Mouse (Mus musculus): ENCODE measurements at regions not wholly inside any gene's neighbourhood (a gene's known extent, or its start where the extent isn't known, plus 50 kb on each side); places are given as distances from the start of the nearest gene placed in this dataset.

DNA sequence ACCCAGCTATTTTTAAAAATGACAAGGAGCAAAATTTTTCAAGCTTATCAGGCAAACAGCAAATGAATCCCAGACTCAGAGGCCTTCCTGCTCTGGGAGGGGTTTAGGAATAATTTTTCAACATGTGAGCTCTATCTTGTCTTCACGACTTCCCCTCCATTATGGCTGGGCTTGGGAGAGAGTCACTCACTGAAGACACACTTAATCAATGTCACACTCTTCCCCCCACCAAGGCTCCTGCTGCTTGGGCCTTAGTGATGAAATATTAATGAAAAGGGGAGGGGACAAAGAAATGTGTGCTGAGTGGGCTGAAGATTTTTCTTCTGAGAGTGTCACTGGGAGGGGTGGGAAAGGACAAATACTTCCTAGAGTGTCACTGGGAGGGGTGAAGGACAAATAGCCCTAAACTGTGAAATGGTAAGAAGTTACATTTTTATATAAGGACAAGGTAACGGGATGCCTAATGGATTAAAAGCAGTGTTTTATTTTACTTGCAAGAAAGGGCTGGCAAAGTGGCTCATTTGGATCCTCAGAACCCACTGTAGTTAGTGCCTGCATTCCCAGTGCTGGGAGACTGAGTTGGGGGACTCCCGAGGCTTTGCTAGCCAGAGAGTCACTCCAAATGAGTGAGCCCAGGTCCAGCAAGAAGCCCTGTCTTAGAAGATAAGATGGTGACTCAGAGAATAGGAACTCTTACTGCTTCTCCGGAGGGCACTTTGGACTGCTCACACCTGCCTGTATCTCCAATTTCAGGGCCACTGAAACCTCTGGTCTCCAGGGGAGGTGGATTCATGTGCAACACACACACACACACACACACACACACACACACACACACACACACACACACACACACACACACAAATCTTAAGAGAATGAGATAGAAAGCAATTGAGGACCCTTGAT lies 258.5 kb downstream of the Sox11 start:
- peaks cover 39% of the 10 kb centered on the region for H3K4me1 ChIP-seq
- 15% methylated on average over 4 of the region's 4 CpGs for WGBS
- H3K9me3 ChIP-seq: no peaks in the 10 kb centered on the region
- no peaks in the 10 kb centered on the region for H3K36me3 ChIP-seq (replicated peaks)
- 0 out of 2 replicates have a peak, but pooled peaks have one; percentile 48 for ATAC-seq (replicated peaks)
- no peak overlapping the region; the same call in 1 of the 2 replicates for H3K9ac ChIP-seq
- H3K27me3 ChIP-seq (replicated peaks): no peaks in the 10 kb centered on the region
- peak overlapping the region; percentile 97 for H3K27ac ChIP-seq
- peak overlapping the region; percentile 6; the same call in 1 of the 2 replicates for H3K4me2 ChIP-seq
- H3K4me3 ChIP-seq: no peak overlapping the region

- Histone ChIP-seq H3K27ac (peak overlapping the region; percentile 97), H3K36me3 (replicated peaks) (no peaks in the 10 kb centered on the region), H3K4me3 (peak overlapping the region; percentile 21), H3K9ac (peak overlapping the region; percentile 38), H3K9me3 (no peaks in the 10 kb centered on the region), H3K27me3 (replicated peaks) (no peaks in the 10 kb centered on the region), H3K4me2 (peak overlapping the region; percentile 52), H3K4me1 (peaks cover 39% of the 10 kb centered on the region)
- ATAC-seq (replicated peaks): peak; percentile 85
- under 1% methylated on average over 8 of the region's 8 CpGs for WGBS
Measured at GRCm38 (mm10) chr12:27083089-27083488, 259.3 kb downstream of the Sox11 start.

DNA sequence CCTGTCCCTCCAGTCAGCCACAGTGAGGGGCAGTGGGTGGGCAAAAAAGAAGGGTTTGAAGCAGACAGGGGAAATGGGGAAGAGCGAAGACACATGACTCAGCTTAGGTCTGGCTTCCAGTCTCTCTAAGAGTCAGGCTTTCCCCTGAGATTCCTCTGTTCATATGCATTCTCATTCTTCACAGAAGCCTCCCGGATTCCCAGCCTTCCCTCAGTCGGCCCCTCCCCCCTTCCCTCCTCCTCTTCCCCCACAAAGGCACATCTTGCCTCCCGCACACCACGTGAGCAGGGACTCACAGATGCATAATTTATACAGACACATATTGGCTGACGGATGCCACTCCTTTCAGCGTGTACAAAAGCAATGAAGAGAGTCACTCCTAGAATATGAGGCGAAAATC lies 259.8 kb downstream of the Sox11 start:
- no peaks in the 10 kb centered on the region for H3K36me3 ChIP-seq (replicated peaks)
- H3K27me3 ChIP-seq (replicated peaks): no peaks in the 10 kb centered on the region
- H3K4me2 ChIP-seq: peak overlapping the region; percentile 52
- no peaks in the 10 kb centered on the region for H3K9me3 ChIP-seq
- H3K4me3 ChIP-seq: peak overlapping the region; percentile 21
- peak overlapping the region; percentile 38; the same call in 1 of the 2 replicates for H3K9ac ChIP-seq
- H3K27ac ChIP-seq: peak overlapping the region; percentile 97
- ATAC-seq (replicated peaks): peak; percentile 95
- H3K4me1 ChIP-seq: peaks cover 39% of the 10 kb centered on the region
- under 1% methylated on average over 8 of the region's 8 CpGs for WGBS

DNA sequence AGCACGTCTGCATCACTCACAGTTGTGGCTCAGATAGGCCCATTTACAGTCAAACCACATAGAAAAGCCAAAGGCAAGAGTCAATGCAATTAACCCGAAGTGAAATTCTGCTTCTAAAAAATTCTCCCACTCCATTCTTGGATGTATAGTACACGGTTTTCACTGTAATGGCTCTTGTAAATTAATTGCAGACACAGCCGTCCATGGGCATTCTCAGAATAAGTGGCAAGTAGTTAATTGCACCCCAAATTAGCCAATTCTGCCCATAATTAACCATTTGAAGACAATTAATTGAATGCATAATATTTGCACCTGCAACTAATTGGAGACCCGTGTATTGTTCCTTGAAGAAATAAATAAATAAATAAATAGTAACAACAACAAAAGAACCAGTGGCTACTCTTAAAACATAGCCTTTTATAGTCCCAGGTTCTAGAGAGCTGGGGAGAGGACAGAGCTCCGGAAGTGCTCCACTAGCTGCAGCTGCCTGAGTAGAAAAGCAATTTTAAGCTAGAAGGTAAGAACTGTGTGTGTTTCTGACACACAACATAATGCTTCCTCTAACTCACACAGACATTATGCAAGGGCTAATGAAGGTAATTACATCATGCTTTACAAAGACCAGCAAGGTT lies 266.2 kb downstream of the Sox11 start:
- 65% methylated on average over 6 of the region's 6 CpGs for WGBS
- no peak overlapping the region for H3K4me3 ChIP-seq

GRCm38 (mm10) chr12:27065011-27065517 lies 277.3 kb downstream of the Sox11 start:
- peaks cover 57% of the 10 kb centered on the region for H3K4me1 ChIP-seq
- ATAC-seq (replicated peaks): peak; percentile 71
- no peaks in the 10 kb centered on the region for H3K36me3 ChIP-seq (replicated peaks)
- no peaks in the 10 kb centered on the region for H3K27me3 ChIP-seq (replicated peaks)
- no peaks in the 10 kb centered on the region for H3K9me3 ChIP-seq
- no peak overlapping the region for H3K4me3 ChIP-seq
- peak overlapping the region; percentile 97 for H3K27ac ChIP-seq
- H3K9ac ChIP-seq: no peak overlapping the region
- 10% methylated on average over 9 of the region's 9 CpGs for WGBS
- H3K4me2 ChIP-seq: peak overlapping the region; percentile 18

More for the DNA sequence above, 266.2 kb downstream of the Sox11 start:
- no peaks in the 10 kb centered on the region for H3K36me3 ChIP-seq (replicated peaks)
- ATAC-seq (replicated peaks): no peak
- no peaks in the 10 kb centered on the region for H3K27me3 ChIP-seq (replicated peaks)
- H3K4me1 ChIP-seq: peaks cover 2% of the 10 kb centered on the region
- H3K27ac ChIP-seq: no peak overlapping the region
- H3K9me3 ChIP-seq: no peaks in the 10 kb centered on the region
- H3K4me2 ChIP-seq: no peak overlapping the region
- no peak overlapping the region for H3K9ac ChIP-seq

DNA sequence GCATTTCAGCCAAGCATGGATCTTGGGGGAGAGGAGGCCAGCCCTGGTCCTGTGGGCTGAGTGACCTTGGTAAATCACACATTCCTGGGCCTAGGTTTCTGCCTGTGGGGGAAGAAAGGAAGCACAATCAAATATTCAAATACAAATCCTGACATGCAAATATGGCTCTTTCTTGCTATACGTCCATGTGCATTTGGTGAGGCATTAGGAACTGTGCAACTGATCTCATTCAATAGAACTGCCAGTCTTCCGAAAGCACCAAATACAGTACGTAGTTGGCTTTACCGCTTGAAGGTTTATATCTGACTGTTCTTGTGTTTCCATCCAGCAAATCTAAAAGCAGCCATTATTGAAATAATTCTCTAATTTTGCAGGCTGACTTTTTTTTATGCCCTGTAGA lies 278.9 kb downstream of the Sox11 start:
- Histone ChIP-seq H3K9ac (peak overlapping the region; percentile 6; the same call in 1 of the 2 replicates), H3K4me1 (peaks cover 59% of the 10 kb centered on the region), H3K9me3 (no peaks in the 10 kb centered on the region), H3K4me2 (peak overlapping the region; percentile 30), H3K27ac (peak overlapping the region; percentile 97), H3K36me3 (replicated peaks) (no peaks in the 10 kb centered on the region), H3K4me3 (no peak overlapping the region), H3K27me3 (replicated peaks) (no peaks in the 10 kb centered on the region)
- WGBS: 14% methylated on average over 4 of the region's 4 CpGs
- no peak for ATAC-seq (replicated peaks)

DNA sequence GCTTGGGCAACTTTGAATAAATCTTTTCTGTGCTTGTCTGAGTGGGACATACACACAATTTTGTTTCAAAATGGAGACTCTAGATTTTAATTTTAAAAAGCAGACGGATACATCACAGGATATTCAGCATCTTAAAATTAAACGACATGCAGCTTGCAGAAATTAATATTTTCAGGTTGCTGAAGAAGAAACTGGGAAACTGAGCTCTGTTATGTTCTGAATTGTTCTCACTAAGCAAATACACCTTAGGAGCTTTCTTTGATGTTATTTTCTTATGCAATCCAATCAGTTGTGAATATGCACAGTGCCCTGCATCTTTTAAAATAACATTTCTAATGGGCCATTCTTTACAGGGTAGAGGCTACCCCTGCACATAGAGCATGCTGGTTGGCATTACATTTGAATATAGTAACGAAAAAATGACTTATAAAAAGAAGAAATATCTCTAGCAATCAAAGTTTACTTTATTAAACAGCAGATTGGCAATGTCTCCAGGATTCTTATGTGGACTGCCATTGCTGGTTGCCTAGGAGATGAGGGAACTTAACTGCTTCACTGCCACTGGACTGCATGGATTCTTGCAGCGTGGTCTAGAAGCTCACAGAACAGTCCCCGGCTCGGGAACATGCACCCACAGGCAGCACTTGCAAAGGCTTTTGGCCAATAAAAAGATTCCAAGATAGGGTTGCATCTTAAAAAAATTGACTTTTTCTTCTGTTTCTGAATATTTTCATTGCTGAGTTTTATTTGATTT lies 279.7 kb downstream of the Sox11 start:
- H3K27ac ChIP-seq: peak overlapping the region; percentile 97
- peak overlapping the region; percentile 30 for H3K4me3 ChIP-seq
- no peaks in the 10 kb centered on the region for H3K9me3 ChIP-seq
- H3K36me3 ChIP-seq (replicated peaks): no peaks in the 10 kb centered on the region
- H3K4me2 ChIP-seq: peak overlapping the region; percentile 56
- H3K27me3 ChIP-seq (replicated peaks): no peaks in the 10 kb centered on the region
- peak overlapping the region; percentile 50 for H3K9ac ChIP-seq
- 11% methylated on average over 6 of the region's 6 CpGs for WGBS
- no peak for ATAC-seq (replicated peaks)
- peaks cover 59% of the 10 kb centered on the region for H3K4me1 ChIP-seq

GRCm38 (mm10) chr12:27062061-27062461 lies 280.3 kb downstream of the Sox11 start:
- peak; percentile 69 for ATAC-seq (replicated peaks)
- Histone ChIP-seq H3K27ac (peak overlapping the region; percentile 97), H3K27me3 (replicated peaks) (no peaks in the 10 kb centered on the region), H3K4me2 (peak overlapping the region; percentile 56), H3K36me3 (replicated peaks) (no peaks in the 10 kb centered on the region), H3K4me3 (peak overlapping the region; percentile 30), H3K9me3 (no peaks in the 10 kb centered on the region), H3K9ac (peak overlapping the region; percentile 50), H3K4me1 (peaks cover 59% of the 10 kb centered on the region)
- under 1% methylated on average over 10 of the region's 10 CpGs for WGBS

GRCm38 (mm10) chr12:27060899-27061762 lies 281.2 kb downstream of the Sox11 start:
- 0 out of 2 replicates have a peak overlapping the region, but pooled peaks have one; percentile 30 for H3K4me3 ChIP-seq
- 3% methylated on average over 17 of the region's 17 CpGs for WGBS
- H3K9ac ChIP-seq: peak overlapping the region; percentile 9
- no peaks in the 10 kb centered on the region for H3K27me3 ChIP-seq (replicated peaks)
- ATAC-seq (replicated peaks): peak; percentile 77
- H3K36me3 ChIP-seq (replicated peaks): no peaks in the 10 kb centered on the region
- peak overlapping the region; percentile 56 for H3K4me2 ChIP-seq
- peak overlapping the region; percentile 97 for H3K27ac ChIP-seq
- no peaks in the 10 kb centered on the region for H3K9me3 ChIP-seq
- H3K4me1 ChIP-seq: peaks cover 59% of the 10 kb centered on the region

- peaks cover 49% of the 10 kb centered on the region for H3K4me1 ChIP-seq
- WGBS: 12% methylated on average over 4 of the region's 4 CpGs
- H3K4me3 ChIP-seq: no peak overlapping the region
- H3K9ac ChIP-seq: peak overlapping the region; percentile 9; the same call in 1 of the 2 replicates
- no peaks in the 10 kb centered on the region for H3K9me3 ChIP-seq
- H3K27me3 ChIP-seq (replicated peaks): no peaks in the 10 kb centered on the region
- ATAC-seq (replicated peaks): no peak
- peak overlapping the region; percentile 97 for H3K27ac ChIP-seq
- H3K4me2 ChIP-seq: peak overlapping the region; percentile 56; the same call in 1 of the 2 replicates
- H3K36me3 ChIP-seq (replicated peaks): no peaks in the 10 kb centered on the region
Measured at GRCm38 (mm10) chr12:27059885-27060284, 282.5 kb downstream of the Sox11 start.

DNA sequence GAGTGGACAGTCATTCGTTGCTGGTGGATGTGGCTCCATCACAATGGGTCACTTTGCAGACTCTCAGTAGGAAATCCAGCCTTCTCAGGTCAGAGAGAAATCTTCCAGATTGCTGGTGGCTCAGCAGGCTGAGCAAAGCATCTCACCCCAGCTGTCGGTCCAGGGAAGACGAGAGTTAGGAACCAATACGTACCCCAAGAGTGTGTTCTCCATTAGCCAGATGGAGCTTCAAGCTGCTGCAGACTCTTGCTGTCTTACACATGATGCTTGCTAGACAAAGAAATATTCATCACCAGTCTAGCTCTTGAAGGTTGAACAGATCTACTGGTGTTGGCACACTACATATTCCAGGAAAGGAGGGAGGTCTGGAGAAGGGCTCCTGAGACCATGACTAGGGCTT lies 288.0 kb downstream of the Sox11 start:
- Histone ChIP-seq H3K4me1 (no peaks in the 10 kb centered on the region), H3K27me3 (replicated peaks) (no peaks in the 10 kb centered on the region), H3K9me3 (no peaks in the 10 kb centered on the region), H3K4me3 (no peak overlapping the region), H3K36me3 (replicated peaks) (no peaks in the 10 kb centered on the region), H3K4me2 (no peak overlapping the region), H3K27ac (no peak overlapping the region), H3K9ac (no peak overlapping the region)
- no peak for ATAC-seq (replicated peaks)
- 92% methylated on average over 4 of the region's 4 CpGs for WGBS
